Mouse (Mus musculus): Measurements from ENCODE around the gene Itpkb.

The Itpkb gene

DNA sequence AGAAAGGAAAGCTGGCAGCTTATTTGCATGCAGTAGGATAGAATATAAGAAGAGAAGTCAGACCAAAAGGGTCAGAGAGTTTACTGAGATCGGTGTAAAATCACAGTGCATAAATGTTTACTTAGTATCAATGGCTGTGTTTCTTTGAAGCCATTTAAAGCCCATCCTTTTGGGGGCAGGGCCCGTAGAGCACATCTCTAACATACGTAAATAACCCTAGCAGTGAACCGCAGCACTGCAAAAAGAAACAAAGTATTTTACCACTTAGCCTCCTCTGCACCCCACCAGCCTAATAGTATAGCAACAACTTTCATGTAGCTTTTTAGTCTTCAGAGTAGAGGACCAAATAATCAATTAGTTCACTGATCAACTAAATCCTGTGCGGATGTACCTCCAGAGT lies 67.4 kb downstream of the Itpkb start:
- no peak for DNase-seq (ENCODE audit: low spot score)

DNA sequence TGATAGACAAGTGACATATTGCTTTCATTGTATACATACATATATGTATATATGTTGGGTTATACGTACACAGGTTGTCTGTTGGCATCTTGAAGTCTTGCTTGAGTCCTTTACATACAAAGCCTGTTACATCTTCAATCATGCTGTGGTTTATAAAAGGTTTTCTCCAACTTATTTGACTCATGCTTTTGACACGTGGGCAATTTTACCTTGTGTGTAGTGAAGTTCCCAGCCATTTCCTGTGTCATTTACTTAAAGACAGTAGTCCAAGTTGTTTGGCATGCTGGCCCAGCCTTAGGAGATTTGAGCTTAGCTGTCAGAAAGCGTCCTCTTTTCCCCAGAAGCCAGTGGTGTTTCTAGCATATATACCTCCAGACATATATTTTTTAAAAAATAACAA lies 68.2 kb downstream of the Itpkb start:
- no peak for DNase-seq (ENCODE audit: low spot score)

DNA sequence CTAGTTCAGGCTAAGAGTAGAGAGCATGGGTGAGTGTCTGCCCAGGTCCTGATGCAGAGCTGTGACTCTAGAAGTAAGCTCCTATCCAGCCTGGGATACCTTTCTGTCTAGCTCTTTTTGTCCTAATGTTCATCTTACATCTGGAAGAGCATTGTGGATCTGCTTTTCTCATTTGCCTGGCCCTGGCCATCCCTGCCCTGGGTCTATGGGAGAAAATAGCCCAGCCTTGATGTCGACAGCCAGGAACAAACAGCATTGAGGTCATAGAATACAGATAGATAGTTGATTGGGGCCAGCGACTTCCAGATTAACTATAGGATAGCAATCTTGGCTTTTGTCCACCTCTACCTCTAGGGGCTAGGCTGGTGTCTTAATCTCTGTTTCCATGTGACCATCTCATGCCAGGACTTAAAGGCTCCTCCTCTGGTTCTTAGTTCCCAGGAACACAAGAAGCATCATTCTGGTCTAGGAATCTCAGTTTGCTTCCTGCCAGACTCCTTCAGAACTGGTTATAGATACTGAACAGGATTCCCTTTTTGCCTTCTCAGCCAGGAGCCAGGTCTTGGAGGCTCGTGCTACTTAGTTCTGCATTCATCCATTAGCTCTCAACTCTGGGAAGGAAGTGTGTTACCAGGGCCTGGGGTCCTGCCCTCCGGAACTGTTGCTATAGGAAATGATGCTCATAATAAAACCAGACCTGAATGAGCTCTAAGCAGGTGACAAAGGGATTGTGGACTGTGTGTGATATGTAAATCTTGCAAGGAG lies 70.6 kb downstream of the Itpkb start:
- DNase-seq (ENCODE audit: low spot score) = no peak

DNA sequence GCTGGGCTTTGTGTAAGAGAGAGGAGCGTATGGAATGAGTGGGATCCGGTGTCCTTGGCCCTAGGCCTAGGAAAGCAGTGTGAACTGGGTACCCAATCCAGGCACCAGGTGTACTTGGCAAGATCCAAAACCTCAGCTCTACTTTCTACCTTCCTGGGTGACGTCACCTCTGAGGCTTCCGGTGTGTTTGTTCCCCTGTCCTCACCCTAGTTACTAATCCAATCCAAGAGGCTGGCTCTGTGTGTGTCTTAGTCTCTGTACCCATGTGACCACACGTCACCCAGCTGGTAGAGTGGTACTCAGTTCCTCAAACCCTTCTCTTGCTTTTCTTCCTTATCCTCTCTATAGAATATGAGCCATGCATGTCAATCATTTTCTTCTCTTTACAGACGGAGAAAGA lies 71.4 kb downstream of the Itpkb start:
- no peak for DNase-seq (ENCODE audit: low spot score)

DNA sequence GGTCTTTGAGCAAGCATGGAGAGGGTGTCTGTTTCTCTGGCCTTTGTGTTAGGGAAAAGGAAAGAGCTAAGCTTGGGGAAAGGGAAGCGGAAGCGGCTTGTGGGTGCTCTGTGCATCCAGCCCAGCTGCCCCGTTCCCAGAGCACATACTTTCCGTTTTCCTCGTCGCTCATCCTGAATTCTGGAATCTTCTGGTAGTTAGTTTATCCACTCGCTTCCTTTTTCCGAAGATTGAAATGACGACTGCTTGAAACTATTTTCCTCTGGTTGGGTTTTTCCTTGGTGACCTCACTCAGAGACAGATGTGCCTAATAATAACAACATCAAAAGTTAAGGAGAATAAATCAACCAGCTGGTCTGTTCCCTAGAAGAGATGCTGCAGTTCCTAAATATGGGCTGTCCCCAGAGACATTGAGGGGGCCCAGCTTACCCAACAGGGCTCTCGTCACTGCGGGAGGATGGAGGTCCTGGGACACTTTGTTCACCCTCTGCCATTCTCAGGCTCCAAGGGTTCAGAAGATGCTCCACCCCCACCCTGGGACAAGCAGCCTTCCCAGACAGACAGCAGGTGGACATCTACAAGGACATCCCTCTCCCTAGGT lies 72.3 kb downstream of the Itpkb start:
- DNase-seq (ENCODE audit: low spot score) = no peak

DNA sequence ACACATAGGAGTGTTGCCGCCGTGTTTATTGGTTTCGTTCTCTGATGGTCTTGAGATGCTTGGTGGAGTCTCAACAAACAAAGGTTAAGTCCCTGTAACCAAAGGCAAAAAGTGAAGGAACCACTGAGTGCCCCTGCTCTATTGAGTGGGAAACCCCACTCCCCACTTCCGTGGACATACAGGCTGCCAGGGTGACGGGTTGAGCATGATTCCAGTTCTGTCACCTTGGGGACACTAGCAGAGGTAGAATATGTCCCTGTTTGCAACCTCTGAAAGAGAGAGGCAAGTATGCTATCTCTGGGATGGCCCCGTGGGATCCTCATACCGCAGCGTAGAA lies 73.0 kb downstream of the Itpkb start:
- no peak for DNase-seq (ENCODE audit: low spot score)

DNA sequence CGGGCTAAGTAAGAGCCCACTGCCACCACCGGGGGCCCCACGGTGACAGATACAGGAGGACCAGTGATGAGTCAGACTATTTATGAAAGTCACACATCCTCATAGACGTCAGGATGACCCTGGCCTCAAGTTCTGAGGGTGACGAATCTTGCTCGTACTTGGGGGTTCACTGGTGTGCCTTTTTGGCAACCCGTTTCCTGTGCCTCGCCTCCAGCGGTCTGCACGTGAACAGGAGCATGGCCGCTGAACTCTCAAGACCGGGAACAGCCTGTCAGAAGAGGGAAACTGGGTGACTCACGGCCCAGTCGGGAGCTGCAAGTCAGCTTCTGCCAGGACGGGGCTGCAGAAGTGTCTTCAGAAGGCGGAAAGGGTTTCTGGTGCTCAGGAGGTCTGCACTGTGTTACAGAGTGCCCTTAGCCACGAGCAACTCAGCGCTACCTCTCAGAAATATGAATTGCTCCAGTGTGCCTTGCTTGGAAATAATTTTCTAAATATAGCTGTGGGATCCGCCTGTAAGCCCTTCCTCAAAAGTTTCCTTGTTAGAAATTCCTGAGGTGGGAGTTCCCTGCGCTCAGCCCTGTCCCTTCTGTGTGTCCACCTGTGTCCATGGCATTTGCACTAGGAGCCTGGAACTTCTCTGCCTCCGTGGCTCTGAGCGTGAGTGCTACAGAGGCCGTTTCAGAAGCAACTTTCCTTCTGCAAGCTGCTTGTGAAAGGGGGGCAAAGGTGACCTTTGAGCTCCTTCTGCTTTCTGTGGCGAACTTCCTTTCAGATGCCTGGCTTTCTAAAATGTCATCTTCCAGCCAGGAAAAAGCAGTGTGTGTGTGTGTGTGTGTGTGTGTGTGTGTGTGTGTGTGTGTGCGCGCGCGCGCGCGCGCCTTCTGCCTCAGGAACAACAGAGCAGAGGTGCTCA lies 73.7 kb downstream of the Itpkb start:
- DNase-seq (ENCODE audit: low spot score) = no peak

DNA sequence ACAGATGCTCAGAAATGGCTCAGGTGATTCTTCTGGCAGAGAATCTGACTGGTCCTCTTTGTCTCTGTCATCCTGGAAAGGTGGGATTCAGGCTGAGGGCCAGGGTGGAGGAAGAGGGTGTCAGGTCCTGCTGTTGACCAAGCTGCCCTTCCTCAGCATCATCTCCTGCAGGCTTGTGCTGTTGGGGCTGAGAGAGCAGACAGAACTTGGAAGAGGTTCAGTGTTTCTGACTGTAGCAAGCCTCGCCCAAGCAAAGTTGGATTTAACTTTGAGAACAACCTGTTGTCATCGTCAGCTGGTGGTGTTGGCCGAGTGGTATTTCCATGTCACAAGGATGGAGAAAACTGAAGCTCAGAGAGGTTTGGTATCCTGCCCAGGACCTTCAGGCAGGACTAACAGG lies 74.4 kb downstream of the Itpkb start:
- DNase-seq (ENCODE audit: low spot score) = no peak

DNA sequence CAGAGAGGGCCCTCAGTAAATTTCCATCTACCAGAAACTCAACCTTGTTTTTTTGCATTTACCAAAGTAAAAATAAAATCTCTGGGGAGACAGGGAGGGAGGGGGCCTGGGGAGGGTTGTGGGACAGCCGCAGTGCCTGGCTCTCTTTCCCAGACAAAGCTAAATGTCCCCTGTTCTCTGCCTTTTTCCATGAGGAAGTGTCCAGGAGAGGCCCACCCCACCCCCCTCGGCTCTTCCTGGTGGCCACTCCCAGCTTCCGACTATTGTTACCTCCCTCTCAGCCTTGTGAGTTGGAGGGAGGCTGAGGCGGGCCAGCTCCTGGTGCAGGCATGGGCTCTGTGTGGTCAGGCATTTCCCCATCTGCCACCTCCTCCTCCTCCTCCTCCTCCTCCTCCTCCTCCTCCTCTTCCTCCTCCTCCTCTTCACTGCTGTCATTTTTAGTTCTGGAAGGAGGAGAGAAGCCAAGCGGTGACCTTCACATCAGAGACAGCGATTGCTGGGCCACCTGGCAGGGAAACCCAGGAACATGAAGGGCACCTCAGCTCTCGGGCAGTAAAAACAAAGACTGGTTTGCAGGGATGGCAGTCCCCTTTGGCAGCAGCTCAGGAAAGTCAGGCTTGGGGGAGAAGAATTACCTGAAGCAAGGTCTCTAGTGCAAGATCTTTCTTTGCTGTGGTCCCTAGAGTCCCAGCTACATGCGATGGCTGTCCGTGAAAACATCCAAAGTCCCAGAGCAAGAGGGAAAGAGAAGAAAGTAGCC lies 75.5 kb downstream of the Itpkb start:
- DNase-seq (ENCODE audit: low spot score) = no peak

DNA sequence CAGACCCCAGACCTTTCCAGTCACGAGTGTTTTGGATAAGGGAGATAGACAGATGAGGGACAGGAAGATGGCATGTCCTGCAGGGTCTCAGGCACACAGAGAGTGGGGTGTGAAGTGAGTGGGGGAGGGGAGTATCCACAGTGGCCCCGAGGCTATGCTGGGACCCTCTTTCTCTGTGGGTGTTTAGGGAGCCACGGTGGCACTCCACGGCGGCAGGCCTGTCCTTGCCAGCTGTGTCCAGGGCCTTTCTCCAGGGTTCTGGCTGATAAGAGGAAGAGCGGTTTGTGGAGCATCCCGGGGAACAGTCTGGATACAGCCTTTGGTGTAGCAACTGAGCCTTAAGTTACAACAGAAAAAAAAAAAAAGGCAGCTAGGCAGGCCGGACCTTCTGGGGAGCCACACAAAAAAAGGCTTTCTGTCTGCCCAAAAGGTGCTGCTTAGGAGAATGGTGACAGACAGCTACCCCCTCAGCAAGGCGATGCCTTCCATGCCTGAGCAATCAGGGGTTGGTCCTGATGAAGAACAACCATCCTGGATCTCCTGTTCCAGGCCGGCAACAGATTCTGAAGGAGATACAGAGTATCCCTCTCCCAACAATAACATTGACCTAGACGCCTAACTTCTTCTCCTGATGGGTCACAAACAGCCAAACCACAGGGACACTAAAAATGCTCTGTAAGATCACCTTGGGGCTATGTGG lies 76.2 kb downstream of the Itpkb start:
- no peak for DNase-seq (ENCODE audit: low spot score)

DNA sequence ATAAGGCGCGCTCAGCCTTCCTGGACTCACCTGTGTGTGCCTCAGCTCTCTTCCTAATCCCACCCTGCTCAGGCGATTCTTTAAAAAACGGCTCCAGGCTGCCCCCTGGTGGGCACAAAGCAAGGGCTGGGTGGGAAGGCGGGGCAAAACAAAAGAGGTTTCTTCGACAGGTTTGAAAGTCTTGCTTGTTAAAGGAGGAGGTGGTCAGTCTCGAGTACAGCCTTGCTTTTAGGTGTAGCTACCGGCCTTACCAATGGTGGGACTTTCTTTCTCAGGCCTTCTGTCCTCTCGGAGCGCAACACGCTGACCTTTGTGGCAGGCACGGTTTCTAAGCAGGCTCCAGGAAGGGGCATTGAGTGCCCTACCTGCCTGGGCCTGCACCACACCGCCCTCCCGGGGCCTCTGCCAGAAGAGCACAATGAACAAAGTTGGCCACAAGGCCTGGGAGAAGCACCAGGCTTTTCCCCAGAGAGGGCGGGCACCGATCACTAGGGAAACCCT lies 76.9 kb downstream of the Itpkb start:
- DNase-seq (ENCODE audit: low spot score) = no peak

DNA sequence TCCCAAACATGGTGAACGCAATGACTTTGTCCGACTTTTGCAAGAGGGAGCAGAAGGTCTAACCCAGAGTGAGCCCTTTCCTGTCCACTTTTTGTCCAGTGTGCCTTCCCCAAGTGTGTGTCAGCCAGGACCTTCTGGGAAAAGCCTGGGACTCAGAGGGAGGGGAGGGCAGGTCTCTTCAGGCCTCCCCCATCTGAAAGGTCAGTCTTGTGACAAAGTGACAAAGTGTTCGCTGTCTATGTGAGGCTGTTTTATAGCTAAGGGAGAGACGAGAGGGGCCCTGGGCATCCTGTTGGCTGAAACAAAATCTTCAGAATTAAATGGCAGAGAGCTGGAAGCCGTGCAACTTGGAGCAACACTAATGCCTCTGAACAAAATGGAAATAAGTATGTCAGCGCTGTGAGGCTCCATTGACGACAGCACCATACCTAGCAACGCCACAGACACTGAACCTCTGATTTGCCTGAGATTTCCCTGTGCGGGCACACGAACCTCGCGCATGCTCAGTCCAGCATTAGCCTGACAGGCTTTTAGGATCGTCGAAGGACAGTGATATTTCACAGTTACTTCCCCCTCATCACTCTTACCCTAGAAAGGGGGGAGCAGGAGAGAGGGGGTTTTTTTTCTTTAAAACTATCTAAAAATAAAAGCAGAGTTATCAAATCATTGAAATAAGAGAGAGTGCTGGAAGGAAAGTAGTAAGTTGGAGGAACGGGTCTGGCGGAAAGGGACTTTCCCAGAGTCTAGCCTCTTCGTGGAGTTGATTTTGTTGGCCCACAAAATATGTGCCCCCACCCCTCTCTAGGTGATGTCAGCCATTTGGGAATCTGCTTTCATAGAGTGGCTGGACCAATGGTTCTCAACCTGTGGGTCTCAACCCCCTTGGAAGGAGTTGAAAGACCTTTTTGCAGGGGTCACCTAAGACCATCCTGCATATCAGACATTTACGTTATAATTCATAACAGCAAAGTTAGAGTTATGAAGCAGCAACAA lies 77.7 kb downstream of the Itpkb start:
- no peak for DNase-seq (ENCODE audit: low spot score)

DNA sequence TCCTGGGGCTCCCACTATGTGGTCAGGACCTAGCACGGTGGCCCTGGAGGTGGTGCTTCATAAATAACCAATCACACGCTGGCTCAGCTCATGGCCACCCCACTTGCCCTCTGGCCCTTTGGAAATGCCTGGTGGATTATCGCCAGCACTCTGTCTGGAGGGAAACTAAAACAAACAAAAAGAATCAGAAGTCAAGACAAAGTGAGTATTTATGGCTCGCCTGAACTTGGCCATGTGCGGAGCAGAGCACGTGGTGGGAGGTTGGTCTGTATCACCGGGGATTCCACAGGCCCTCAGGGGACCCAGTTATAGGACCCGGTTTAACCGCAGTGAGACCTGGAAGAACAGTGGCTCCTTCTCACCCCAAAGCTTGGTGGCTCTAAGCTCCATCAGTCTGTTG lies 78.5 kb downstream of the Itpkb start:
- no peak for DNase-seq (ENCODE audit: low spot score)

DNA sequence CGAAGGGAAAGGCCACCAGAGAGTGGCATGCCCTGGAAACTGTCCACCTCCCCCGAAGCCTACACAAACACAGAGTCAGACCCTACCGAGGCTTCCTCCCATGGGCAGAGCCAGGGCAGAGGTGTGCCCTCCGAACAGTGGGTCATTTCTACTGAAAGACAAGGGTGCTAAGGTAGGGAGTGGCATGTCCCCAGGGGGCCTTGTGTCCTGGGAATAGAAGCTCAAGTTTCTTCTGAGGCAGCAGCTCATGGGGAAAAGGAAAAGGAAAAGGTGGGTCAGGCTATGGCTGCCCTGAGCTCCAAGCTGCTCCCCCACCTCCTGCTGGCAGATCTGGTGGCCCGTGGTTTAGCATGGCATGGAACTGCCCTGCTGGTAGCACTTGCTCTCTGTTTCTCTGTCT lies 79.5 kb downstream of the Itpkb start:
- no peak for DNase-seq (ENCODE audit: low spot score)

DNA sequence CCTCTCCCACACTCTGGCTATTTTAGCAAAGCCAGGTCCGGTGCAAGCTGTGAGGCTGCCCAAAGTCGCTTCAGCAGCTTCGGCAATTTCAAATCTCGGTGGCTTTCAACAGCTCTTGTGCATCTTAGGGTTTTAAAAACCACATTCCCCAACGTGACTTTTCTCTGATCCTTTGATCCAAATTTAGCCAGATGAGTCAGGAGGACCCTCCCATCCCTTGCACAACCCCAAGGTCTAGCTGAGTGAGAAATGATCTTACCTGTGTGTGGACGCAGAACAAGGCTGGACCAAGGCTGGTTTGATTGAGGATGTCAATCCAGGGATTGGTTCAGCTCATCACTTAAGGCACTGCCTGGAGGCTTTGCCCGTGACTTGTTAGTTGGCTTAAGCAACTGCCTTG lies 80.0 kb downstream of the Itpkb start:
- no peak for DNase-seq (ENCODE audit: low spot score)

DNA sequence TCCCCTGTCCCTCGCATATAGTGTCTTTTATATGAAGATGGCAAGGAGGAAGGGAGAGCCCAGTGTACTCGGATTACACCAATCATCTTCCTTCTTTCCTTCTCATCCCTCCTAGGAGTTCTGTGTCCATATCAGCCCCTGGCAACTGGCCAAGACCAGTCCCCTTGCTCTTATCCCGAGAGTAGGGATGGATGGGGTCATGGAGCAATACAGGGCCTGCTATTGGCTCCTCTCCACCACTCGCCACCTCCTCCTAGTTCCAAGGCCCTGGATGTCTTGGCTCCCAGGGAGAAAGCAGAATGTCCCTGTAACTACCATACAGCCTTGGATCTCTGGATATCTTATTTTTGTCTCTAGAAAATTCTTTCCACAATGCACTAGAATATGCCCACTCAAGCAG lies 84.8 kb downstream of the Itpkb start:
- no peak for DNase-seq (ENCODE audit: low spot score)

DNA sequence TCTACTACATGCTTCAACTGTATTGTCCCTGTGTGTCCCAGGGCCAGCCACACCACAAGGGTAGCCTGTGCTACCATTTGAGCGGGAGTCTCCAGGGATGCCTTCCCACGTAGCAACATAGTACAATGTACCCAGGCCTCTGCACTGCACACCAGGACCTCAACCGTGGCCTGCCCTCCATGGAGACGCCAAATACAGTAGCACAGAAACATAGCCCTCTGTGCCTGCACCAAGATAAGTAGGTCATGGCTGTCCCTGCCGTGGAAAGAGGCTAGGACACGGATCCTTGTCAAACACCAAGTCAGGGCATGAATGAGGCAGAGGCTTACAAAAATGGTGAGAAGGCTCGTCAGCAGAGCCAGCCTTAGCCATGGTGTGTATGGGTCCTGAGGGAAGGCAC lies 85.6 kb downstream of the Itpkb start:
- no peak for DNase-seq (ENCODE audit: low spot score)

DNA sequence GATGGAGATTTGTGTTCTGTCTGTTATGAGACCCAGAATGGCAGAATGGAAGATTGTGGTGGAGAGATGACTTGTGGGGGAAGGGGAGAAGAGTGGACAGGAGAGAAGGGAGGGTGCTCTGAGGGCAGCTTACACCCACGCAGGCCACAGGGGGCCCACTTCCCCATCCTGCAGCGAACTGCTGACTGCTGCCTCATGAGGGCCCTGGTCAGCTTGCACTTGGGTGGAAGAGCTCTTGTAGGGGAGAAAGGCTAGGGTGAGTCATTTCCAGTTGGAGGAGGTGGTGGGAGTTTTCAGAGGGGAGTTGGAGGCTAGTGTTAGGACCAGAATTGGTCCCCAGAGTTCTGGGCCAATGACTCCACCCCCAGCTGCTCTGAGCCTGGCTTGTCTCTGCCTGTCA lies 86.8 kb downstream of the Itpkb start:
- no peak for DNase-seq (ENCODE audit: low spot score)

DNA sequence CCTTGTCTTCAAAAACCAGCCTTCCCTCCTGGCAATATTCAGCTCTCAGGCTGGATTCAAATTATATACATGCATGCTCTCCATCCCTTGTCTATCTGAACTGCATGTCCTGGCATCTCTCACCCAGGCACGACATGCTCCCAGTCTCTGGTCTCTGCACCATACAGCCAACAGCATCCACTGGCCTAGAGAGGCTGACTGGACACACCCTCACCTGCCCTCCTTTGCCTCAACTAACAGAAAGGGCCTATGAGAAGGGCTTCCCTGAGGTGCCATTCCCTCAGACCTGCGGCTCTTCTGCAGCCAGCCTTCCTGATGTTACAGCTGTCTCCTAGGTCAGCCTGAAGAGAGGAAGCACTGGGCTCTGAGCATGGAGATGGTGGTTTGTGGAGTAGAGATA lies 88.8 kb downstream of the Itpkb start:
- no peak for DNase-seq (ENCODE audit: low spot score)

DNA sequence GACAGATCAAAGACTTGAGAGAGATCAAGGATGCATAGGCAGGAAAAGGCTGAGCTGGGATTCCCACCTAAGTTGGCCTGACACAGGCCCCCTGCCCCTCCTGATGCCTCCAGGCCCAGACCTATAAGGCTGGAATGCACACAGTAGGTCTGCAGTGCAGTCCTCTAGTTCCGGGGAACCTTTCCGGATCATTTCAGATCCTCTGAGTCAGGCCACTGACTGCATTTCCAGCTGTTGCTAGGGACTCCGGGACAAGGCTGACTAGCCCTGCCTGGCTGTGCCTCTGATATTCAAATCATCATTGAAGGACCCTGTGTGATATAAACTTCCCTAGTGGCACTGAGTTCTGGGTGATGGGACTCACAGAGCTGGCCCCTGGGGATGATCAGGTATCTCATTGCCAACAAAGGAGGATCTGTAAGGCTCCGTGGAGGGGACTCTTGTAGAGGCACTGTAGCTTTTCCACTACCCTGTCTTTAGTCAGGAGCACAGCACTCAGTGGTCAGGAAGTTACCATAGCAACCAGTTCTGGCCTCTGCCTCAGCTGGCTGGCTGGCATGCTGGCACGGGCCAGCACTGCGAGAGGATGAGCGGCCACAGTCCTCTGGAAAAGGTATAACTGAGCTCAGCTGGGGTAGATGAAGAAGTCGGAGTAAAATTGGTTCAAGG lies 90.3 kb downstream of the Itpkb start:
- no peak for DNase-seq (ENCODE audit: low spot score)

Data from ovary, postnatal 14 days (tissue).